Comparison of ENCODE assay signal across 9 mouse cellular contexts in the genomic region with DNA sequence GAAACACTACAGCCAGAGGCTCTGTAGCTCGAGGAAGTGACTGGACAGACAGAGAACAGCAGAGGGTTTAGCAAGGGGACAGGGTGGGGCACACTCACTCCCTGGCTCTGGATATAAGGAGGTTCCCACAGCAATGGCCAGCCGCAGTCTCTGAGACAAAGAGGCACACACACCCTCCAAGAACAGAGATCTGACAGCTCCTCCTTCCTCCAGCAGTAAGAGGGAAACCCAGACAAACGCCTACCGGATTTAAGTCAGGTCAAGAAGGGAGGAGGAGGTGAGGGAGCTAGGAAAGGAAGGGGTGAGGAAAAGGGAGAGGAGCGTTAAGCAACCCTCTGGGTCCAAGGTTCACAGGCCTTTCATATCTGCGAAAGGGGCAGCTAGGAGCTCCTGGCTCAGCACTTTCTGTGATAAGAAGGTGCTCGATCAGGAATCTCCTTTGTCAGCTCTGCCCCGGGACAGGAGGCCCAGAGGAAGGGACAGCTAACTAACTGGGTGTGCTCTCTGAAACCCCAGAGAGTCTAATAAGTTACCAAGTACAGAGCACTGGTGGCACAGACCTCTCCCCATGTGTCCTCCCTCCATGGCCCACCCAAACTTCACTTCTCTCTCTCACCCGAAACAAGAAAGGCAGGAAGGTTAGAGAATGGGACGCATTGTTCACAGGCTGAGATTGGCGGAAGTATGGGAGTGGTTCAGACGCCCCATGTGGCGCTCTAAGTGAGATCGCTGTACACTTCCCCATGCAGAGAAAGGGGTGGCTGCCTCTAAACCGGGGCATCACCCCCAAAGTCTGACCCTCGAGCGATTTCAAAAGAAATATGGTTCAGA. TPM values are rescaled to one million over a fixed set of nuclear protein-coding genes. Genes with fewer than 3 reads are reported as not detected.
A peak's percentile ranks its signal among the peaks of the same experiment; 100 is the strongest.
DNase-seq lines count a peak whose midpoint lies in the region; ATAC-seq lines count a peak whose summit lies in the region.
"Had no signal": no experiment of that assay in that cellular context is flagged by ENCODE, and none has a peak within 500 bp of the region (broad histone marks: within the 10 kb centered on the region; RNA-seq: fewer than 3 reads in every experiment).

No protein-coding gene starts in this region.

- no peak overlapping the region for H3K4me2 ChIP-seq in neural tube, embryonic 11.5 days (ENCODE audit: low read depth)
- H3K4me2 ChIP-seq in limb, embryonic 13.5 days (replicated peaks): peak overlapping the region; percentile 14; the same call in 1 of the 2 replicates
- no peak overlapping the region for H3K4me2 ChIP-seq in midbrain, embryonic 13.5 days (replicated peaks)

- no peaks in the 10 kb centered on the region for H3K27me3 ChIP-seq in neural tube, embryonic 11.5 days (ENCODE audit: control insufficient read depth, insufficient read depth, low read length)
- no peaks in the 10 kb centered on the region for H3K27me3 ChIP-seq in limb, embryonic 13.5 days
- H3K27me3 ChIP-seq in midbrain, embryonic 13.5 days: peaks cover 16% of the 10 kb centered on the region
- H3K27me3 ChIP-seq: Patski had no signal

- H3K27ac ChIP-seq in neural tube, embryonic 11.5 days (ENCODE audit: low read depth, low read length): peak overlapping the region; percentile 46; the same call in 1 of the 2 replicates
- H3K27ac ChIP-seq in limb, embryonic 13.5 days: peak overlapping the region; percentile 55
- H3K27ac ChIP-seq in midbrain, embryonic 13.5 days: no peak overlapping the region

- intact Hi-C loops in heart, postnatal 36 days (cut with DNase I): loop anchor here (5.0 kb wide), 1 partner anchor 37 kb away; no protein-coding TSS in a partner anchor

- DNase-seq in neural tube, embryonic 11.5 days (ENCODE audit: low spot score): no peak
- no peak for DNase-seq in neural tube, embryonic 10.5 days (ENCODE audit: extremely low spot score, low spot score)
- peak; percentile 46 to 60 for DNase-seq in heart, postnatal 36 days
- no peak for DNase-seq in cerebellum, adult 18-20 months
- DNase-seq in cerebellum, postnatal 10 days: no peak
- DNase-seq in adrenal gland, postnatal 14 days: no peak

- 0 out of 2 replicates have a peak overlapping the region, but pooled peaks have one; percentile 26 for H3K9ac ChIP-seq in neural tube, embryonic 11.5 days (ENCODE audit: low read length)
- H3K9ac ChIP-seq in limb, embryonic 13.5 days: no peak overlapping the region
- H3K9ac ChIP-seq in midbrain, embryonic 13.5 days (replicated peaks): peak overlapping the region; percentile 34

- ATAC-seq in neural tube, embryonic 11.5 days (ENCODE audit: insufficient read depth, low FRiP score, low TSS enrichment): no peak
- ATAC-seq in limb, embryonic 13.5 days (ENCODE audit: low FRiP score, low read depth): no peak
- no peak for ATAC-seq in midbrain, embryonic 13.5 days
- ATAC-seq: Patski had no signal

- H3K36me3 ChIP-seq in neural tube, embryonic 11.5 days (ENCODE audit: control insufficient read depth, insufficient read depth, low read length): no peaks in the 10 kb centered on the region; the same call in 1 of the 2 replicates
- no peaks in the 10 kb centered on the region for H3K36me3 ChIP-seq in limb, embryonic 13.5 days
- no peaks in the 10 kb centered on the region for H3K36me3 ChIP-seq in midbrain, embryonic 13.5 days

- WGBS in neural tube, embryonic 11.5 days: 49% methylated on average over 17 of the region's 17 CpGs
- WGBS in limb, embryonic 13.5 days: 47% methylated on average over 17 of the region's 17 CpGs
- WGBS in midbrain, embryonic 13.5 days: 43% methylated on average over 17 of the region's 17 CpGs

- no peaks in the 10 kb centered on the region for H3K9me3 ChIP-seq in neural tube, embryonic 11.5 days (ENCODE audit: control insufficient read depth, low read length)
- H3K9me3 ChIP-seq in limb, embryonic 13.5 days: no peaks in the 10 kb centered on the region
- H3K9me3 ChIP-seq in midbrain, embryonic 13.5 days: no peaks in the 10 kb centered on the region

- no peaks in the 10 kb centered on the region for H3K4me1 ChIP-seq in neural tube, embryonic 11.5 days (ENCODE audit: control insufficient read depth, insufficient read depth, low read length)
- peaks cover 25% of the 10 kb centered on the region for H3K4me1 ChIP-seq in limb, embryonic 13.5 days
- H3K4me1 ChIP-seq in midbrain, embryonic 13.5 days (replicated peaks): peaks cover 17% of the 10 kb centered on the region

- H3K4me3 ChIP-seq in neural tube, embryonic 11.5 days (ENCODE audit: low read depth, low read length): no peak overlapping the region
- no peak overlapping the region for H3K4me3 ChIP-seq in limb, embryonic 13.5 days
- H3K4me3 ChIP-seq in midbrain, embryonic 13.5 days (replicated peaks): no peak overlapping the region

RNA-seq across cellular contexts. Expression of gene Slc7a7, which starts 7.4 kb away (rescaled TPM):
- polyA plus RNA-seq in neural tube, embryonic 11.5 days (2014; fragmentation: Nextera tagmentation; extraction: Ambion mirVana): 4.5 and 4.8 TPM in 2 replicates
- total RNA-seq in heart, postnatal 36 days (2021): 1 to 10 TPM; 4.1 to 6.1 TPM
- 5.1 and 6.1 TPM in 2 replicates for polyA plus RNA-seq in limb, embryonic 13.5 days (2015; fragmentation: Nextera tagmentation; extraction: Ambion mirVana)
- polyA plus RNA-seq in midbrain, embryonic 13.5 days (2015; fragmentation: Nextera tagmentation; extraction: Ambion mirVana): 5.3 and 5.9 TPM in 2 replicates
- total RNA-seq in adrenal gland, postnatal 14 days (2021): 4.6 and 6.5 TPM in 2 replicates

RNA-seq across cellular contexts. Expression of gene Mrpl52, which starts 16.5 kb away (rescaled TPM):
- 190 and 216 TPM in 2 replicates for polyA plus RNA-seq in neural tube, embryonic 11.5 days (2014; fragmentation: Nextera tagmentation; extraction: Ambion mirVana)
- total RNA-seq in heart, postnatal 36 days (2021): 100 to 1,000 TPM; 118 to 126 TPM
- polyA plus RNA-seq in limb, embryonic 13.5 days (2015; fragmentation: Nextera tagmentation; extraction: Ambion mirVana): 224 and 233 TPM in 2 replicates
- 278 and 280 TPM in 2 replicates for polyA plus RNA-seq in midbrain, embryonic 13.5 days (2015; fragmentation: Nextera tagmentation; extraction: Ambion mirVana)
- total RNA-seq in adrenal gland, postnatal 14 days (2021): 186 TPM in 2 replicates

RNA-seq across cellular contexts. Expression of gene Mmp14, which starts 21.2 kb away (rescaled TPM):
- 69.6 and 70.6 TPM in 2 replicates for polyA plus RNA-seq in neural tube, embryonic 11.5 days (2014; fragmentation: Nextera tagmentation; extraction: Ambion mirVana)
- 10 to 100 TPM; 12.6 to 19.1 TPM for total RNA-seq in heart, postnatal 36 days (2021)
- 198 and 204 TPM in 2 replicates for polyA plus RNA-seq in limb, embryonic 13.5 days (2015; fragmentation: Nextera tagmentation; extraction: Ambion mirVana)
- 50.1 and 55.9 TPM in 2 replicates for polyA plus RNA-seq in midbrain, embryonic 13.5 days (2015; fragmentation: Nextera tagmentation; extraction: Ambion mirVana)
- 77.7 and 101 TPM in 2 replicates for total RNA-seq in adrenal gland, postnatal 14 days (2021)

RNA-seq across cellular contexts. Expression of gene Oxa1l, which starts 49.6 kb away (rescaled TPM):
- 49.8 and 53.0 TPM in 2 replicates for polyA plus RNA-seq in neural tube, embryonic 11.5 days (2014; fragmentation: Nextera tagmentation; extraction: Ambion mirVana)
- 10 to 100 TPM; 97.2 to 98.9 TPM for total RNA-seq in heart, postnatal 36 days (2021)
- 44.0 and 47.0 TPM in 2 replicates for polyA plus RNA-seq in limb, embryonic 13.5 days (2015; fragmentation: Nextera tagmentation; extraction: Ambion mirVana)
- 43.1 and 47.3 TPM in 2 replicates for polyA plus RNA-seq in midbrain, embryonic 13.5 days (2015; fragmentation: Nextera tagmentation; extraction: Ambion mirVana)
- 126 and 161 TPM in 2 replicates for total RNA-seq in adrenal gland, postnatal 14 days (2021)

RNA-seq across cellular contexts. Expression of gene Lrp10, which starts 53.7 kb away (rescaled TPM):
- polyA plus RNA-seq in neural tube, embryonic 11.5 days (2014; fragmentation: Nextera tagmentation; extraction: Ambion mirVana): 24.5 and 26.6 TPM in 2 replicates
- 10 to 100 TPM; 55.5 to 57.6 TPM for total RNA-seq in heart, postnatal 36 days (2021)
- 31.0 and 34.4 TPM in 2 replicates for polyA plus RNA-seq in limb, embryonic 13.5 days (2015; fragmentation: Nextera tagmentation; extraction: Ambion mirVana)
- 22.3 and 27.5 TPM in 2 replicates for polyA plus RNA-seq in midbrain, embryonic 13.5 days (2015; fragmentation: Nextera tagmentation; extraction: Ambion mirVana)
- 92.0 and 92.5 TPM in 2 replicates for total RNA-seq in adrenal gland, postnatal 14 days (2021)

Comparison
In these comparisons a context has a peak if more than half of its experiments do, and no peak if none do; other contexts are left out.
1. DNase-seq: peak in heart, postnatal 36 days (2 of 2); none in neural tube, embryonic 11.5 days (single experiment), neural tube, embryonic 10.5 days (single experiment), cerebellum, adult 18-20 months (0 of 2), cerebellum, postnatal 10 days (0 of 2) and adrenal gland, postnatal 14 days (single experiment).